Mouse (Mus musculus) kidney, embryonic 15.5 days (tissue): ENCODE data around the gene Slc25a30. TPM values are rescaled to one million over a fixed set of nuclear protein-coding genes. Genes with fewer than 3 reads are reported as not detected.
A peak's percentile ranks its signal among the peaks of the same experiment; 100 is the strongest.
"Not testable (repeated sequence)": the region's sequence is repeated elsewhere in the genome, so short reads cannot be mapped to it uniquely, and the experiment has no call there.

Source experiments
- ATAC-seq: fragments of 200-750 bp; cut with Nextera tagmentation; replicated peaks from 2 replicates; pipeline ENCODE4 v1.8.0; 2017; ENCODE audit warnings: moderate TSS enrichment; ENCODE audit not compliant: low FRiP score
- H3K27ac ChIP-seq: fragments of 300-500 bp; sonication (generic); 2 replicates; pipeline ENCODE4 v1.5.1; 2015; ENCODE audit warnings: mild to moderate bottlenecking, inconsistent platforms
- H3K27me3 ChIP-seq: fragments of 300-500 bp; sonication (generic); 2 replicates; pipeline ENCODE4 v1.6.1; 2015; ENCODE audit warnings: inconsistent platforms
- H3K36me3 ChIP-seq: fragments of 300-500 bp; sonication (generic); 2 replicates; pipeline ENCODE4 v1.6.1; 2015; ENCODE audit warnings: inconsistent platforms
- H3K4me1 ChIP-seq: fragments of 300-500 bp; sonication (generic); 2 replicates; pipeline ENCODE4 v1.6.1; 2015; ENCODE audit warnings: inconsistent platforms
- H3K4me2 ChIP-seq: fragments of 300-500 bp; sonication (generic); 2 replicates; pipeline ENCODE4 v1.6.1; 2015; ENCODE audit warnings: moderate library complexity, mild to moderate bottlenecking, inconsistent platforms
- H3K4me3 ChIP-seq: fragments of 300-500 bp; sonication (generic); replicated peaks from 2 replicates; pipeline ENCODE4 v1.5.1; 2015; ENCODE audit warnings: mild to moderate bottlenecking, inconsistent platforms
- H3K9ac ChIP-seq: fragments of 300-500 bp; sonication (generic); 2 replicates; pipeline ENCODE4 v1.6.1; 2015; ENCODE audit warnings: mild to moderate bottlenecking, inconsistent platforms
- H3K9me3 ChIP-seq: fragments of 300-500 bp; sonication (generic); replicated peaks from 2 replicates; pipeline ENCODE4 v1.6.1; 2016; ENCODE audit warnings: inconsistent platforms
- WGBS: fragments of 180-500 bp; shearing (Covaris S2); methylation state at CpG from one replicate; pipeline ENCODE4 v1.1.7; 2015; ENCODE audit warnings: mixed read lengths; 5-methylcytosine and 5-hydroxymethylcytosine counted together
- polyA plus RNA-seq: library from polyadenylated mRNA; unstranded; fragments of >200 nt; fragmentation: Nextera tagmentation; extraction: Ambion mirVana; gene quantifications from 2 replicates; pipeline ENCODE4 v1.2.1, GENCODE M21; 2015

Gene Slc25a30
- polyA plus RNA-seq, 1 experiment from 2014 or later = 10.4 TPM

- Histone ChIP-seq H3K9me3 (no peaks in the 10 kb centered on the region), H3K4me3 (no peak overlapping the region), H3K9ac (no peak overlapping the region), H3K27me3 (peaks cover 29% of the 10 kb centered on the region), H3K4me2 (no peak overlapping the region), H3K36me3 (no peaks in the 10 kb centered on the region), H3K27ac (no peak overlapping the region), H3K4me1 (peaks cover 12% of the 10 kb centered on the region)
- 72% methylated on average over 3 of the region's 3 CpGs for WGBS
- ATAC-seq = no peak
Measured at GRCm38 (mm10) chr14:75790411-75790996, 3.7 kb upstream of the Slc25a30 start.

GRCm38 (mm10) chr14:75789291-75789690 is 2.5 kb upstream of the Slc25a30 start:
- H3K4me3 ChIP-seq = no peak overlapping the region
- H3K27ac ChIP-seq = no peak overlapping the region
- H3K36me3 ChIP-seq = no peaks in the 10 kb centered on the region
- H3K27me3 ChIP-seq = peaks cover 29% of the 10 kb centered on the region
- H3K9me3 ChIP-seq = no peaks in the 10 kb centered on the region
- H3K4me2 ChIP-seq = no peak overlapping the region
- H3K9ac ChIP-seq = no peak overlapping the region
- WGBS = 68% methylated on average over 6 of the region's 6 CpGs
- H3K4me1 ChIP-seq = peaks cover 12% of the 10 kb centered on the region
- ATAC-seq = no peak

GRCm38 (mm10) chr14:75787794-75788175 is 948 bp upstream of the Slc25a30 start:
- no peak overlapping the region for H3K27ac ChIP-seq
- no peak overlapping the region for H3K9ac ChIP-seq
- peaks cover 12% of the 10 kb centered on the region for H3K4me1 ChIP-seq
- peaks cover 29% of the 10 kb centered on the region for H3K27me3 ChIP-seq
- H3K4me3 ChIP-seq = peak overlapping the region; percentile 81; the same call in 1 of the 2 replicates
- ATAC-seq = no peak
- H3K4me2 ChIP-seq = peak overlapping the region; percentile 92
- no peaks in the 10 kb centered on the region for H3K9me3 ChIP-seq
- WGBS = 37% methylated on average over 7 of the region's 7 CpGs
- no peaks in the 10 kb centered on the region for H3K36me3 ChIP-seq

GRCm38 (mm10) chr14:75786424-75786867 is 391 bp downstream of the Slc25a30 start:
- H3K4me1 ChIP-seq = peaks cover 12% of the 10 kb centered on the region
- peak overlapping the region; percentile 81 for H3K4me3 ChIP-seq
- ATAC-seq = peak; percentile 80
- H3K9me3 ChIP-seq = no peaks in the 10 kb centered on the region
- peak overlapping the region; percentile 87 for H3K27ac ChIP-seq
- H3K9ac ChIP-seq = peak overlapping the region; percentile 72
- WGBS = 1% methylated on average over 31 of the region's 31 CpGs
- no peaks in the 10 kb centered on the region for H3K36me3 ChIP-seq
- H3K4me2 ChIP-seq = peak overlapping the region; percentile 92
- peaks cover 29% of the 10 kb centered on the region for H3K27me3 ChIP-seq

GRCm38 (mm10) chr14:75779913-75780312 is 6.9 kb downstream of the Slc25a30 start:
- no peaks in the 10 kb centered on the region for H3K36me3 ChIP-seq
- no peak for ATAC-seq
- no peaks in the 10 kb centered on the region for H3K9me3 ChIP-seq
- H3K27ac ChIP-seq = peak overlapping the region; percentile 22; the same call in 1 of the 2 replicates
- H3K27me3 ChIP-seq = no peaks in the 10 kb centered on the region
- WGBS = 84% methylated on average over 4 of the region's 4 CpGs
- H3K4me2 ChIP-seq = no peak overlapping the region
- H3K4me1 ChIP-seq = peaks cover 18% of the 10 kb centered on the region
- no peak overlapping the region for H3K9ac ChIP-seq
- no peak overlapping the region for H3K4me3 ChIP-seq

- peak overlapping the region; percentile 67 for H3K27ac ChIP-seq
- H3K9me3 ChIP-seq = no peaks in the 10 kb centered on the region
- WGBS = 64% methylated on average over 8 of the region's 8 CpGs
- ATAC-seq = peak; percentile 34; the same call in 1 of the 2 replicates
- no peak overlapping the region for H3K4me3 ChIP-seq
- no peaks in the 10 kb centered on the region for H3K27me3 ChIP-seq
- no peaks in the 10 kb centered on the region; the same call in 1 of the 2 replicates for H3K36me3 ChIP-seq
- peaks cover 37% of the 10 kb centered on the region for H3K4me1 ChIP-seq
- H3K9ac ChIP-seq = no peak overlapping the region
- 0 out of 2 replicates have a peak overlapping the region, but pooled peaks have one; percentile 12 for H3K4me2 ChIP-seq
Measured at GRCm38 (mm10) chr14:75776637-75777036, 10.2 kb downstream of the Slc25a30 start.

GRCm38 (mm10) chr14:75773431-75773830 is 13.4 kb downstream of the Slc25a30 start:
- Histone ChIP-seq H3K4me2 (no peak overlapping the region), H3K9ac (no peak overlapping the region), H3K27ac (peak overlapping the region; percentile 61), H3K4me3 (no peak overlapping the region), H3K4me1 (peaks cover 33% of the 10 kb centered on the region), H3K27me3 (no peaks in the 10 kb centered on the region), H3K36me3 (peaks cover 18% of the 10 kb centered on the region; the same call in 1 of the 2 replicates), H3K9me3 (no peaks in the 10 kb centered on the region)
- ATAC-seq = peak; percentile 54; the same call in 1 of the 2 replicates
- 45% methylated on average over 8 of the region's 8 CpGs for WGBS

GRCm38 (mm10) chr14:75772407-75772806 is 14.4 kb downstream of the Slc25a30 start:
- peaks cover 20% of the 10 kb centered on the region; the same call in 1 of the 2 replicates for H3K36me3 ChIP-seq
- WGBS = 90% methylated on average over 3 of the region's 3 CpGs
- not testable (repeated sequence) for ATAC-seq, H3K4me2 ChIP-seq, H3K9ac ChIP-seq, H3K27me3 ChIP-seq, H3K9me3 ChIP-seq, H3K4me3 ChIP-seq
- H3K27ac ChIP-seq = 0 out of 2 replicates have a peak overlapping the region, but pooled peaks have one; percentile 61
- peaks cover 36% of the 10 kb centered on the region for H3K4me1 ChIP-seq

GRCm38 (mm10) chr14:75771101-75771501 is 15.7 kb downstream of the Slc25a30 start:
- Histone ChIP-seq H3K4me1 (peaks cover 27% of the 10 kb centered on the region), H3K9me3 (no peaks in the 10 kb centered on the region), H3K4me2 (no peak overlapping the region), H3K4me3 (no peak overlapping the region), H3K27me3 (no peaks in the 10 kb centered on the region), H3K27ac (no peak overlapping the region), H3K9ac (no peak overlapping the region), H3K36me3 (peaks cover 31% of the 10 kb centered on the region)
- 80% methylated on average over 8 of the region's 8 CpGs for WGBS
- no peak for ATAC-seq

GRCm38 (mm10) chr14:75769334-75769733 is 17.5 kb downstream of the Slc25a30 start:
- H3K4me1 ChIP-seq = peaks cover 23% of the 10 kb centered on the region
- no peaks in the 10 kb centered on the region for H3K9me3 ChIP-seq
- peaks cover 41% of the 10 kb centered on the region for H3K36me3 ChIP-seq
- 67% methylated on average over 9 of the region's 9 CpGs for WGBS
- no peaks in the 10 kb centered on the region for H3K27me3 ChIP-seq
- H3K4me3 ChIP-seq = no peak overlapping the region
- no peak for ATAC-seq
- no peak overlapping the region for H3K27ac ChIP-seq
- H3K9ac ChIP-seq = no peak overlapping the region
- H3K4me2 ChIP-seq = no peak overlapping the region

GRCm38 (mm10) chr14:75768275-75768608 is 18.6 kb downstream of the Slc25a30 start:
- Histone ChIP-seq H3K27ac (no peak overlapping the region), H3K4me1 (peaks cover 12% of the 10 kb centered on the region), H3K36me3 (peaks cover 46% of the 10 kb centered on the region), H3K27me3 (no peaks in the 10 kb centered on the region), H3K9me3 (no peaks in the 10 kb centered on the region), H3K4me2 (no peak overlapping the region), H3K4me3 (no peak overlapping the region), H3K9ac (no peak overlapping the region)
- no peak for ATAC-seq
- WGBS = 6% methylated on average over 1 of the region's 1 CpGs

GRCm38 (mm10) chr14:75767492-75768274 is 19.2 kb downstream of the Slc25a30 start:
- peak overlapping the region; percentile 40 for H3K4me2 ChIP-seq
- H3K9ac ChIP-seq = no peak overlapping the region
- no peaks in the 10 kb centered on the region for H3K9me3 ChIP-seq
- H3K27ac ChIP-seq = 0 out of 2 replicates have a peak overlapping the region, but pooled peaks have one; percentile 57
- H3K36me3 ChIP-seq = peaks cover 51% of the 10 kb centered on the region
- H3K4me1 ChIP-seq = peaks cover 7% of the 10 kb centered on the region; the same call in 1 of the 2 replicates
- H3K4me3 ChIP-seq = peak overlapping the region; percentile 17; the same call in 1 of the 2 replicates
- ATAC-seq = peak; percentile 67
- 53% methylated on average over 17 of the region's 17 CpGs for WGBS
- H3K27me3 ChIP-seq = no peaks in the 10 kb centered on the region
